Mouse (Mus musculus) small intestine, adult 2 months (tissue): ENCODE measurements around the gene Cckbr.

Experiments
- CTCF ChIP-seq: fragments of 200-500 bp; IDR thresholded peaks from 2 replicates; pipeline ENCODE4 v1.5.1; 2012; ENCODE audit warnings: low read depth, mild to moderate bottlenecking, control low read depth, inconsistent platforms, low read length, moderate library complexity, mixed read lengths; ENCODE audit not compliant: insufficient replicate concordance, insufficient read length; ENCODE audit errors: extremely low read depth
- POLR2A ChIP-seq: fragments of 200-500 bp; IDR thresholded peaks from 2 replicates; pipeline ENCODE4 v1.6.1; 2012; ENCODE audit warnings: low read depth, mild to moderate bottlenecking, control low read depth, inconsistent platforms, low read length, moderate library complexity

DNA sequence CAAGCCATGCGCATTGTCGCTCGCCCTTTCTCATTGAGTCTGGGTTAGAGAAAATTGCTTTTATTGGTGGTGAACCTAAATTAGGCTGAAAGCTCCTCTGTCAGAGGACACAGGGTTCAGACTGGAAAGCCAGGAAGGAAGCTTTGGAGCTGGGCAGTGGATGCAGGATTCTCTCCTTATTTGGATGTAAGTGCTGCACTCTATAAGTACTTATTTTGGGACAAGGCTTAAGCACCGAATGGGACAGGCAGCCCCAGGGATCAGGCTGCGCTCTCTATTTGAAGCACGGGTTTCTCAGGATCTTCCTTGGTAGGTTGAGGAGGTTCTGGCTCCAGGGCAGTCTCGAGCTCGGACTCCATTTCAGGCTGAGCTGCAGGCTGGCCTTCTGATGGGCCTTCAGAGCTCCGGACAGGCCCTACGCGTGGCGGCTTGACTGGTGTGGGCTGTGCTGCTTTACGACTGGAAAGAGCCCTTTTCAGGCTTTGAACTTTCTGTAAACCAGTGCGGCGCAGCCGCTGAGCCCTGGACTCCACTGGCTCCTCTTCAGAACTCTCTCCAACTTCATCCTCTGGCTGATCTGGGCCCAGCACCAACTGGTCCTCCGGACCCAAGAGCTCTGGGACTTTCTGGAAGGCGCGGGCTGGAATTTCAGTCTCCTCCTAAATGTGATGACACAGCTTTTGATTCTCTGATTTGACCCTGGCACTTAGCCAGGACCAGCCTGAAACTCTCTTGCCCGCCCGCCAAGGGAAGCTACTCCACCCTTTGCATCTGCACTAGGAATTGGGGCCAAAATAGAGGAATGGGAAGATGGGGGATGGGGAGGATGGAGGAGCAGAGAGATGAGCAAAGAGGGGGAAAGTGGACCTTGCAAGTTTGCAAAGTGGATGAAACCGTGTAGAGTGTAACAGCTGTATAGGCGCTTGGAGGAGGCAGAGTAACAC lies 55.3 kb downstream of the Cckbr start:
- TF ChIP-seq POLR2A (no peak), CTCF (no peak)
